Mouse (Mus musculus): Measurements from ENCODE around the gene Nxn.

- TF ChIP-seq CTCF (IDR thresholded peaks at IDR 0.05; ENCODE audit: low read depth, low read length) (no peak), EP300 (IDR thresholded peaks at IDR 0.05; ENCODE audit: insufficient read depth, low read depth, low read length) (peak; percentile 61; the same call in 1 of the 2 replicates)
Observed at GRCm38 (mm10) chr11:76326672-76327071, 72.3 kb downstream of the Nxn start.

Data from ES-Bruce4 (cell line).